In genomic region chr3:122430780-122431497, GRCm38 (mm10) we compare ENCODE assay signal across 9 mouse cellular contexts.
A peak's percentile ranks its signal among the peaks of the same experiment; 100 is the strongest.
DNase-seq lines count a peak whose midpoint lies in the region; TF ChIP-seq lines count a peak whose summit lies in the region.
"Had no signal": no experiment of that assay in that cellular context is flagged by ENCODE, and none has a peak within 500 bp of the region (broad histone marks: within the 10 kb centered on the region; RNA-seq: fewer than 3 reads in every experiment).

No protein-coding gene starts in this region.

- H3K36me3 ChIP-seq in C2C12 (ENCODE audit: control insufficient read depth, insufficient read depth) = peaks cover 51% of the 10 kb centered on the region
- H3K36me3 ChIP-seq: liver, embryonic 13.5 days had no signal

- H3K4me3 ChIP-seq in C2C12 (ENCODE audit: insufficient read depth, poor library complexity, severe bottlenecking) = no peak overlapping the region
- H3K4me3 ChIP-seq: liver, embryonic 13.5 days had no signal

- intact Hi-C loops in left cerebral cortex, postnatal 25 days (cut with DNase I) = no loop called here

- no peaks in the 10 kb centered on the region for H3K27me3 ChIP-seq in C2C12 (ENCODE audit: control insufficient read depth, insufficient read depth, insufficient read length)
- H3K27me3 ChIP-seq: liver, embryonic 13.5 days had no signal

- H3K79me3 ChIP-seq in C2C12 (ENCODE audit: low read depth) = peaks cover 57% of the 10 kb centered on the region

- peak; percentile 30 for DNase-seq in gastrocnemius, postnatal 25 days
- no peak for DNase-seq in gastrocnemius, postnatal 10 days
- peak; percentile 73 for DNase-seq in heart, adult 8-10 months (ENCODE audit: low spot score)
- DNase-seq in kidney, postnatal 36 days = peak; percentile 44 to 63
- DNase-seq in c-Kit-positive CD71-positive TER-119-positive erythroid progenitor cells, embryonic 14.5 days (ENCODE audit: low spot score) = no peak
- DNase-seq in layer of hippocampus, postnatal 10 days (ENCODE audit: low spot score in 2 of 2) = no peak
- no peak for DNase-seq in left cerebral cortex, postnatal 25 days (ENCODE audit: low spot score in 2 of 2)
- DNase-seq: liver, embryonic 13.5 days had no signal

- H3ac ChIP-seq in C2C12 (ENCODE audit: control insufficient read depth, insufficient read length, low read depth) = no peak overlapping the region

- TF ChIP-seq CTCF in C2C12 (IDR thresholded peaks at IDR 0.05; ENCODE audit: control insufficient read depth, insufficient read depth, insufficient read length) = no peak

- H3K79me2 ChIP-seq in C2C12 (ENCODE audit: control insufficient read depth, insufficient read depth) = peaks cover 89% of the 10 kb centered on the region

TF ChIP-seq in C2C12, 6 proteins besides CTCF, POLR2A, EP300 and RAD21:
- peak; percentile 69 for TF ChIP-seq MYOD1 (IDR thresholded peaks at IDR 0.05; ENCODE audit: control insufficient read depth, insufficient read length, low read depth)
- no peak for TF ChIP-seq FOSL1 (IDR thresholded peaks at IDR 0.05; ENCODE audit: insufficient read depth, low read length, poor library complexity, severe bottlenecking)
- TF ChIP-seq USF1 (IDR thresholded peaks at IDR 0.05; ENCODE audit: low read depth) = no peak
- no peak for TF ChIP-seq CEBPB (IDR thresholded peaks at IDR 0.05; ENCODE audit: low read depth)

Comparison
In these comparisons a context has a peak if more than half of its experiments do, and no peak if none do; other contexts are left out.
1. DNase-seq: peak in gastrocnemius, postnatal 25 days (single experiment), heart, adult 8-10 months (single experiment) and kidney, postnatal 36 days (2 of 2); none in gastrocnemius, postnatal 10 days (single experiment), c-Kit-positive CD71-positive TER-119-positive erythroid progenitor cells, embryonic 14.5 days (single experiment), layer of hippocampus, postnatal 10 days (0 of 2) and left cerebral cortex, postnatal 25 days (0 of 2).